Mouse (Mus musculus): ENCODE results near the gene Stam2.

The Stam2 gene

DNA sequence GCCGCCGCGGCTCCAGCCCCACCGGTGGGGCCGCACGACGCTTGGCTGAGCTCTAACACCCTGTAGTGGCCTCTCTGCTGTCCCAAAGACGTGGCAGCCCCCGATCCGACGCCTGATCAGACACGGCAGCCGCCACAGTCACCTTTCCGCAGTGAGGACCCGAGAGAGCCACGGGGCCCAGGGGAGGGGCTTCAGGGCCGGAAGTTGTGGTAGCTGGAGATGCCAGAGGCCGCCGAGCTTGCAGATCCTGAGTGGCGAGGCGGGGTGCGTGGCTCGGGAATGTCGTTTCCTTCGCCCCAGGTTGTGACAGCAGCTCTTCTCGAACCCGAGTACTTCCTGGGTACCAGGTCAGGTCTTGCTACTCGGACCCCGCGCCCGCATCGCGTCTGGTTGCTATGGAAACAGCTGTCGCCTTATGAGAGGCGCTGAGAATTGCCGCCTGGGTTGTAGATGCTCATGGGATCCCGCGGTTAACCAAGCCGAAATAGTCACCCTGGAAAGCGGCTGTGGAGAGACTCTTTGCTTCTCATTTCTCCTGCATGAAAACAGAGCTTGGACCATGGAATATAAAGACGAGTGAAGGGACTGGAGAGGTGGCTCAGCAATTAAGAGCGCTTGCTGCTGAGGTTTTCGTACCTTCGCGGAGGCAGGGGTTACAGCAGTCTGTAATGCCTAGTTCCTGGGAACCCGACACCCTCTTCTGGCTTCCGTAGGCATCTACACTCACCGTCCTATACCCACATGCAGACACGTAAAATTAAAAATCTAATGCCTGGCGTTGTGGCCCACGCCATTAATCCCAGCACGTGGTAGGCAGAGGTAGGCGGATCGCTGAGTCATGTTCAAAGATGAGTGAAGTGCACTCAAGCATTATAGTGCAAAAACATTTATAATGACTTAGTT is at the start of gene Stam2:
TSS of gene Stam2 (minus strand) at position 26 of the 903 bp plus-strand sequence.
- DNase-seq, result peak; percentile 82

GRCm38 (mm10) chr2:52785106-52785721 is 43.1 kb upstream of the Stam2 start:
- no peak for DNase-seq

- no peak for DNase-seq
Observed at GRCm38 (mm10) chr2:52779987-52780386, 37.9 kb upstream of the Stam2 start.

GRCm38 (mm10) chr2:52779381-52779780 is 37.3 kb upstream of the Stam2 start:
- DNase-seq, result no peak

DNA sequence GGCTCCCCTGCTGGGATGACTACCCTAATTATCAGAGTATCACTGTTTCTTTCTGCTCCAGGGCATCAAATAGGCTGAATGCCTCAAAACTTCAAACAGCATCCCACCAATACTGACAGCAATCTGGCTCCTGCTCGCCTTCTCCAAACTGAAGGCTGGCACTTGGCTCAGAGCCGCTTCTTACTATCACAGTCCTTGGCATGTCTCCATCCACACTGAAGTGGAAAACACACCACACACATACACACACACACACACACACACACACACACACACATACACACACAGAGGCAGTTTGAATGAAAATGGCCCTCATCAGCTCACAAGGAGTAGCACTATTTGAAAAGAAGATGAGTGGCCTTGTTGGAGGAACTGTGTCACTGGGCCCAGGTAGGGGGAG is 35.8 kb upstream of the Stam2 start:
- no peak for DNase-seq

DNA sequence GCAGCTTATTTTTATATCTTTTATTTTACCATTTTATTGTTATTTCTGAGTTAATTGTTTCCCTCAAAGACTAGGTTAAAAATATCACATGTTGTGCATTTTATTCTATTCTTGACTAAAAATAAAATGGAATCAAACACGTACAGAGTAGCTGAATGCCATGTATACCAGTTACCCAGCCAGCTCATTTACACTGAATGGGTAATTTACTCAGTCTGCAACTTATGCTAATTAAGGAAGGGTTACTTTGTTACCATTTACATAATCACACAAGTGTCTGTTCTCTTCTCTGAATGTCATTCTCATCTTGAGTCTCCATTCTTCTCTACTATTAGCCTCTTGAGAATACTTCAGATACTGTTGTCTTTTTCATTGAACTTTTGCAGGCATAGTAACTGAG is 32.3 kb upstream of the Stam2 start:
- DNase-seq, result no peak

DNA sequence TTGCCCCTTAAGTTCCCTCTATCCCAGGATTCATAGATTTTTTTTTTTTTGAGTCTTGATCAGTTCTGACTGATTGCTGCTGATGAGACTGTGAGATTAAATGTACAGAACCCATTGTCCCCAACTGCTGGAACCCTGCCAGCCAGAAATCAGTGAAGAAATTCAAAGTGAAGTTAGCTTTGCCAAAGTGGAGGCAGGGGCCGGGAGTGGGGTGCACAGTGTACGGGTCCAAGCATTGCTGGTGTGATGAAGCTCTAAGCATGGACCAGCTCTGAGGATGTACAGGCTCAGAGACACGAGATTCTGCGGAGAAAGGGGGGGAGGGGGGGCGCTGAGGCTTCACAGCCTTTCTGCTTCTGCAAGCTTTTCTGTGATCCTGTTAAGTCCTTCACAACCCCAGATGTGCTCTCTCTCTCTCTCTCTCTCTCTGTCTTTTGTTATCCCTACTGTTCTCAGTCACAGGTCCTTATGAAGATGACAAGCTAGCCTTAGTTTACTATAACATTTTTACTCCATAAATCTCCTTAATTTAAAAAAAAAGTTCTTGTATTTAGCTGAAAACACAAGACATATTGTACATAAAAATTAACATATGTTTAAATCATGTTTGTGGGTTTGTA is 30.8 kb upstream of the Stam2 start:
- no peak for DNase-seq

- no peak for DNase-seq
Observed at GRCm38 (mm10) chr2:52765130-52765529, 23.0 kb upstream of the Stam2 start.

GRCm38 (mm10) chr2:52763891-52764290 is 21.8 kb upstream of the Stam2 start:
- DNase-seq, result no peak

- peak; percentile 36 for DNase-seq
Observed at GRCm38 (mm10) chr2:52763040-52763736, 21.1 kb upstream of the Stam2 start.

GRCm38 (mm10) chr2:52762529-52762928 is 20.4 kb upstream of the Stam2 start:
- no peak for DNase-seq

GRCm38 (mm10) chr2:52758627-52759026 is 16.5 kb upstream of the Stam2 start:
- DNase-seq, result no peak

DNA sequence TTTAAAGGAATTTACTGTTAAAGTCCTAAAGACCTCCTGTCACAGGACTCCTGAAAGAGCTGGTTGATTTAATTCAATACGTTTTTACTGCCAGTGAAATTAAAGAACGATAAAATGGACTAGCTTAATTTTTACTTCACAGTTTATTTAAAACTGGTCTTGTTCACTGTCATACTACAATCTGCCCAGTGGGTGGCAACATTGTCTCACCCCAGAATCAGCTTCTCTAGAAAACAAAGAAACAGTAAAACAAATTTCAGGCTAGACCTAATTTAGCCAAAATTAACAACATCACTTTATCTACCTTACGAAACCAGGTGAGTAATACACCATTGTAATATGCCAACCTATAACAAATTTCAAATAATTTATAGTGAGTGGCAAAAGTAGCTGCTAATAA is 14.6 kb upstream of the Stam2 start:
- no peak for DNase-seq

- no peak for DNase-seq
Observed at GRCm38 (mm10) chr2:52753573-52754317, 11.7 kb upstream of the Stam2 start.

- no peak for DNase-seq
Observed at GRCm38 (mm10) chr2:52744099-52744498, 2.0 kb upstream of the Stam2 start.

DNA sequence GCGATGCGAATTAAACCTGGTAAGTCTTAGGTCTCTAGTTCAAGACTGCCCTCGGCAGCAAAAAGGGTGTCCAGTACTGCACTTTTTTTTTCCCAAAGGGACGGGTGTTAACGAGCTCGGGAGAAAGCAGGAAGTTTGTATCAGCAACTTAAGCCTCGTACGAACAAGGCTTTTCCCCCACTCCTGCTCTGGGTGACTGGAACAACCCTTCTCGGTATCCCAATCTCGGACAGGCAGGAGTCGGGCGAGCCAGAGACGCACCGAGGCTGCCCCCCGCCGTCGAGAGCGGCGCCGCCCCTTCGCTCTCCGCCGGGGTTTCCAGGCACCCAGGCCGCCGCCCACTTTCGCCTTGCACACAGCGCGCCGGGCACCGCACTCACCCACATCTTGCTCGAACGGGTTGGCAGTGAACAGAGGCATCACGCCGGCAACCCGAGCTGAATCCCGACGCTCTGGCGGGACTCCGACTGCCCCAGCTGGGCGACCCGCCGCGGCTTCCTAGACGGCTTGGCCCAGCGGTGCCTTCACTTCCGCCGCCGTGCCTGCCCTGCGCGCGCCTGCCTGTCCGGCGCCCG is 313 bp downstream of the Stam2 start:
- DNase-seq, result no peak

GRCm38 (mm10) chr2:52740596-52740995 is 1.5 kb downstream of the Stam2 start:
- no peak for DNase-seq

- DNase-seq, result no peak
Observed at GRCm38 (mm10) chr2:52734504-52734903, 7.6 kb downstream of the Stam2 start.

- DNase-seq, result no peak
Observed at GRCm38 (mm10) chr2:52733659-52734058, 8.4 kb downstream of the Stam2 start.

DNA sequence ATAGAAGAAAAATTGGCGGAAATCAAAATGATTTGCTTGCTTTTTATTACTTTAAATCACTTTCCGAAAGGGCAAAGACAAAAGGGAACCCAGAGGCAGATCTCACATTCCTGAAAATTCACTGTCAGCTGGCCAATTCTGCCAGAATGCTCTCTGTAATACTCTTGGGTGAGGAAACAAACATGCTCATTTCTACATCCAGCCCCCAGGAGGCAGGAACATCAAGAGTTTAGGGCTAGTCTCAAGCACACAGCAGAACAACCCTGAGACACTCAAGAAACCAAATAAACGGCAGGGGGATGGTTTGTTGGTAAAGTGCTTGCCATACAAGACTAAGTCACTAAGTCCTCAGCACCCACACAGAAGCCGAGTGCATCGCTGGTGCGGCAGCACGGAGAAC is 9.5 kb downstream of the Stam2 start:
- no peak for DNase-seq

DNA sequence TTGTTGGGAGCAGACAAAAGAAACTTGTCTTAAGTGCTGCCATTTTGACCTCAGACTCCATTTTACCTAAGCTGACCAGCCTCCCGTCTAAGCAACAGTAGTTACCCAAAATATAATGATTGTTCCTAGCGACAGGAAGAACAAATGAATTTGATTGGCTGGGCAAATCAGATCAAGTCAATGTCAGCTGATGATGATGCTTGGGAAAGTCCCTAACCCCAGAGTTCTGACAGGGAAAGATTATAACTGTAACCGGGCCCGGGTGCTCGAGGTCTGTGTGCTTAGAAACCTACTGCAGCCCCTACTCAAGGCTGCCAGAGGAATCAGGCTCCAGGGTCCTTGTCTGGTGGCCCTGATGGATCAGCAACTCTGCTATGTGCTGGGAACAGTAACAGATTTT is 10.1 kb downstream of the Stam2 start:
- DNase-seq, result no peak

GRCm38 (mm10) chr2:52730891-52731290 is 11.2 kb downstream of the Stam2 start:
- DNase-seq, result no peak
